Mouse (Mus musculus) embryo, embryonic 10.5 days (tissue): ENCODE results near the gene Sirt1.
A peak's percentile ranks its signal among the peaks of the same experiment; 100 is the strongest.
"Not testable (repeated sequence)": the region's sequence is repeated elsewhere in the genome, so short reads cannot be mapped to it uniquely, and the experiment has no call there.

Experiments
- DNase-seq: peaks from one replicate; pipeline ENCODE4 v3.0.0-alpha.2; 2015; ENCODE audit warnings: low spot score

Sirt1 gene

DNA sequence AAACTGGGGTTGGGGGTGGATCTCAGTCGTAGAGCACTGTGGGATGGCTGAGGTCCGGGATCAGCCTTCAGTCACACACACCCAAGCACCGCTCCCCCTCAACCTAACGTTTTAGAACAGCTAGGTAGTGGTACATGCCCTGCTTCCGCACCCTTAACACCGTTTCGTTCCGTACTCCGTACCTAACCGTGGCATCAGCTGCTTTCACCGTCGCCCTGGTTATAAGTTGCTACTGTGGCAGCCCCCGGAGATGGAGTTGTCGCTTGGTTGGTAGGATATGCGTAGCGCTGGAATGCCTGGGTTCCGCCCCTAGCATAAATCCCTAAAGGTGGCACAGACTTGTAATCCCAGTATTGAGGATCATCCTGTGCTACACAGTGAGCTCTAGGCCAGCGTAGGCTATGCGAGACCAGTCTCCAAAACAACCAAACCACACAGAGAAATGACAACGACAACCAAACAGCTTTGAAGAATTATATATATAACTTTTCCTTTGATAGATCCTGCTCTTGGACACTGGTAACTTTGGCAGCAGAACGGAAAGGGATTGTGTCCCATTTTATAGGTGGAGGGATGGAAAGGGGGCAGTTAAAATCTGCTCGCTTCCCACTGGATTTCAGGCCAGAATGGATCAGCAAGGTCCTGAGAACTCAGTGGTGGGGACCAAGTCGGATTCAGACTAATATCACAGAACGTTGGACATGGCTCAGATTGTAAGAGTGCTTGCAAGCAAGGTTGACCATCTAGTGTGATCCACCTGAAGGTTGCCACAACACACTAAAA is at the start of gene Sirt1:
TSS of gene Sirt1 (minus strand) at position 207 of the 783 bp plus-strand sequence.
- peak; percentile 35 for DNase-seq

DNA sequence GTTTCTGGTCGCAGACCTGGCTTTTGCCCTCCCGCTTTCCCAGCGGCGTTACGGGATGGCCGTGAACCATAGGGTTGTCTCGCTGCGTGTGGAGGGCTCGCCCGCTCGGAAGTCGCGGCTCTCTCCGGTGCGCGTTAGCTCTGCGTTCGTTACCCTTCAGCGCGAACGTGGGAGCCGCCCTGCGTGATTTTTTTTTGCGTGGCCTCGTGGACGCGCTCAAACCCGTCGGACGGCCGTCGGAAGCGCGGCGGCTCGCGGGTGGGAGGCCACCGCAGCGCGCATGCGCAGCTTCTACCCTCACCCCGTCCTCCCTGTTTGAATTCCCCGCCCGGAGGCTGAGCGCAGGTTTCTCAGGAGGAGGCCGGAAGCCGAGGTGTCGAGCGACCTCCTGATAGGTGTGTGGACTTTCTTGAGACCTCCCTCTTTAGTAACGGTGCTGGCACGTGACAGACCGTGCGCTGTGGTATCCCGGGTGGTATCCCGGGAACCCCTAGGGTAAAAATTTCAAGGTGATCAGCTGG is 48.3 kb upstream of the Sirt1 start, which contains the start of gene Ctnna3:
TSS of gene Ctnna3 (plus strand) at position 314 of the 521 bp plus-strand sequence.
- peak; percentile 94 for DNase-seq

DNA sequence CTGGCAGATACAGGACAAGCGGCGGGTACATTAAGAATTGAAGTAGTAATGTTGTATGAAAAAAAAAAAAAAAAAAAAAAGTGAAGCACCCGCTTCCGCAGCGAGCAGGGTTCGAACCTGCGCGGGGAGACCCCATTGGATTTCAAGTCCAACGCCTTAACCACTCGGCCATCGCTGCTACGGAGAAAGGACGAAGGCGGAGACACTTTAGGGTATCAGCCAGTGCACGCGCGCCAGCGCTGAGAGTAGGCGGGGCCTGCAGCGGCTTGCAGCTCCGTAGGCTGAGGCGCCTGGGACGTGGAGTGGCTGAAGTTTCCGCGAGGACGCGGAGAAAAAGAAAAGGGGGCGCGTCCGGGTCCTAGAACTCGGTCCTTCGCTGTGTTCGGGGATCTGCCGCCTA is 47.9 kb upstream of the Sirt1 start:
- peak; percentile 97 for DNase-seq

DNA sequence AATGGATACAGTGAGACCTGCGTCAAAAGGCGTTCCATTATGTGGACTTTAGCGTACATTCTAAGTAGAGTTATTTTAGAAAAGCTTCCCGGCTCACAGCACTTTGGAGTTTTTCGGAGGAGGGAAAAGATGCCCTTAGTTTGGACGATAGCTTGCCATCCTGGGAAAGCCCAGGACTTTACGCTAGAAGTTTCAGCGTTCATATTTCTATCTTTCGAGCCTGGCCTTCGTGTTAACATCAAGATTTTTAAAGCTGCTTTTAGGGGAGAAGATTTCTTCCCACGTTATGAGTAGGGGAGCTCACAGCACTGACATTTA is 47.5 kb upstream of the Sirt1 start:
- no peak for DNase-seq

DNA sequence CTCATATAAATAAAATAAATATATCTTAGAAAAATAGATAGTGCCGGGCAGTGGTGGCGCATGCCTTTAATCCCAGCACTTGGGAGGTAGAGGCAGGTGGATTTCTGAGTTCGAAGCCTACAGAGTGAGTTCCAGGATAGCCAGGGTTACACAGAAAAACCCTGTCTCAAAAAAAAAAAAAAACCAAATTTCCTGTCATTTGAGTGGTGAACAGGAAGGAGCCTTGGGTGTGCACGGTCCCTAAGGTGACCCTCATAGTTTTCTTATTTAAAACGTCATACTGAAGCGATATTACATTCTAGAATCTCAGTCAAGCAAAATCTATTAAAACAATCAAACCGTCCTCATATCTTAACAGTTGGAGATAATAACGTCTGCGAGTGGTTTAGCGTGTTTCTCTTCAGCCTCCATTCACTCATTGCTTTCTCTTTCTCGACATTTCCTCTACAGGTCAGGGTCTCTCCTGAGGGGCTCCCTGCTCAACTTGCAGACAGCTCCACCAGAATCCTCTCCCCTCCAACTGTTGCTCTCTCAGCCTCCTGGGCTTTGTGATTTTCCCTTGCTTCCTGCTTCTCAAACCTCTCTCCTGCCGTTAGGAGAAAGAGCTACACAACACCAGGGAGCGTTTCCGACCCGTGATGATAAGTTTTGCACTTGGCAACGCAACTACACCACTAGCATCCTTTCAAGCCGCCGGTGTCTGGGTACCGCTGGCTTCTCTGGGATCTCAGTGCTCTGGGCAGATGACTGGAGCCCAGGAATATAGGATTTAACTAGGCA is 46.9 kb upstream of the Sirt1 start:
- peak; percentile 70 for DNase-seq

DNA sequence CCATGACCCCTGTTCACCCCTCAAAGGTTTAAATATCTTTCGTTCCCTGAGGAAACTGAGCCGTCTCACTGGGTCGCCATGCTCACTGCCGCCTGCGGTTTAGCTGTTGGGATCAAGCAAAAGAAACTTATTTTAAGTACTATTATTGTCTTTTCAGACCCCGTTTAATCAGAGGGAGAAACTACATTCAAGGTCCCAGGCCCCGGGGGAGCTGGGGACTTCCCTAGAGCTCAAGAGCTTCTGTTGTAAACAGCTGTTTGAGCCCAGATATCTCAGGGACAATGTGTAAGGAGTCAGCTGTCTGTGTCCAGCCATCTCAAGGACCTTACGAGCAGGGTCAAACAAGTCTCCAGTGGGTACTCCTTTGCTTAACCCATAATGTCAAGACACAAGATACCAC is 45.6 kb upstream of the Sirt1 start:
- no peak for DNase-seq

DNA sequence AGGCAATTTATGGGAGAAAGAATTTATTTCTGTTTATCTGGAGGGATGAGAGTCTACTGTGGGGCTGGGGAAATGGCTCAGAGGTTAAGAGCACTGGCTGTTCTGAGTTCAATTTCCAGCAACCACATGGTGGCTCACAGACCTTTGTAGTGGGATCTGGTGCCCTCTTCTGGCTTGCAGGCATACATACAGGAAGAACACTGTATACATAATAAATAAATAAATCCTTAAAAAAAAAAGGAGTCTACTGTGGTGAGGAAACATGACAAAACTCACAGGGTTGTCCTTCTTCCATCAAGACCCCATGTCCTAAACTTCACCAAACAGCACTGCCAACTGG is 42.9 kb upstream of the Sirt1 start:
- peak; percentile 41 for DNase-seq

DNA sequence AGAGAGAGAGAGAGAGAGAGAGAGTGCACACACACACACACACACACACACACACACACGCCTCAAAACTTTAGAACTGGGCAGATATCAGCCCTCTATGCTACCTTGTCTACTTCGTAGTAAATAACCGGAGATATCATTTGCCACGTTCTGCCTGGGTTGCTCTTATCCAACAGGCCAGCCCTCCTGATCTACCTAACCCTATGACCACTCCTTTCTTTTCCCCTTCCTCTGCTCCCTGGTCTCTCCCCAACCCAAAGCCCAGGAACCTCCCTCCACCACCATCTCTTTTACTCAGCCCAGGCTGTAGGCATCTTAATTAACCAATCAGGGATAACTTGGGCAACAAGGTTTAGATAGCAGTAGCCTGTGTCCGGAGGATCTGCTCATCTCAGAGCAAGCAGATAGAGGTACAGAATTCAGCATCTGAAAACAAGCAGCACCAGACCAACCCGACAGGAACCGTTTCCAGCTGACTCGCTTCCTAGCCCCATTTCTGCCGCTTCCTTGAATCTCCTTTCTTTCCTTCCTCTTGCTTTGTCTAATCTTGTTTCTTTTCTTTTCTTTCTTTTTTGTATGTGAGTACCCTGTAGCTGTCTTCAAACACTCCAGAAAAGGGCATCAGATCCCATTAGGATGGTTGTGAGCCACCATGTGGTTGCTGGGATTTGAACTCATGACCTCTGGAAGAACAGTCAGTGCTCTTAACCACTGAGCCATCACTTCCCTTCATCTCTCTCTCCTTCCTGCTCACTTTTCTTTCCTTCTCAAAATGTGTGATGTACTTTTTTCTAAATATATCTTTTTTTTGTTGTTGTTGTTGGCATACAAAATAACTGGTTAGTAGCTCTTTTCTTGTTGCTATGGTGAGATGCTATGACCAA is 42.3 kb upstream of the Sirt1 start:
- DNase-seq = no peak

DNA sequence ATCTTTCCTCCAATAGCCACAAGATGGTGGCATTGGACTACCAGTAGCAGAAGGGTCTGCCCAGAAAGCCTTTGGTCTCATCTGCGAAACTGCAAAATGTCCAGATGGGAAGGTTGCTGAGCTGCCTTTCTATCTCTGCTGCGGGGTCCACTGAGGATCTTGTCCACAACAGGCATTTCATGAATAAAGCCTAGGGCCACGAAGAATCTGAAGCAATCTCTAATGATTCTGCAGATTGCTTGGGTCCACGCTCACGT is 41.2 kb upstream of the Sirt1 start:
- no peak for DNase-seq

DNA sequence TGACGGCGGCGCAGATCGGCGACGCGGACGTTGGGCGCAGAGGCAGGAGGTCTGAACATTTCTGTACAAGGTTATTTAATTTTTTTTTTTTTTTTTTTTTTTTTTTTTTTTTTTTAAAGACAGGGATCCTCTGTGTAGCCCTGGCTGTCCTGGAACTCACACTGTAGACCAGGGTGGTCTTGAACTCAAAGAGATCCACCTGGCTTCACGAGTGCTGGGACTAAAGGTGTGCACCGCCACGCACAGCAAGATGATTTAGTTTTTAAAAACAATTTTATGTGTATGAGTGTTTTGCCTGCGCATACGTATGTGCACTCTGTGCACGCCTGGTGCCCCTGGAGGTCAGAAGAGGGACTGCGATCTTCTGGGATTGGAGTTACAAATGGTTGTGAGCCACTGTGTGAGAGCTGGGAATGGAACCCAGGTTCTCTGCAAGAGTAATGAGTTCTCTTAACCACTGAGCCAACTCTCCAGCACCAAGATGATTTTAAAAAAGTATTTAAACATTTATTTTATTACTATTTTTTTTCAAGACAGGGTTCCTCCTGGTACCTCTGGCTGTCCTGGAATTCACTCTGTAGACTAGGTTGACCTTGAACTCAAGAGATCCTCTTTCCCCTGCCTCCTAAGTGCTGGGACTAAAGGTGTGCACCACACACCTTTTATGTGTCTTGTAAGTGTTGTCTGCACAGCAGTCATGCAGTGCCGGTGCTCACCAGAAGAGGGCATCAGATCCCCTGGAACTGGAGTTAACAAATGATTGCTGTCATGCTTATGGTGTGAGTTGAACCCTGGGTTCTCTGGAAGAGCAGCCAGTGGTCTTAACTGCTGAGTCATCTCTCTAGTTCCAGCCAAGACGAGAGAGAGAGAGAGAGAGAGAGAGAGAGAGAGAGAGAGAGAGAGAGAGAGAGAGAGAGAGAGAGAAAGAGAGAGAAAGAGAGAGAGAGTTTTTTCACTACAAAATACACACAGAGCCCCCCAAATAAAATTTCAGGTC is 40.5 kb upstream of the Sirt1 start, which contains the start of gene Gm7075:
TSS of gene Gm7075 (minus strand) at position 51 of the 997 bp plus-strand sequence.
- DNase-seq = peak; percentile 68

DNA sequence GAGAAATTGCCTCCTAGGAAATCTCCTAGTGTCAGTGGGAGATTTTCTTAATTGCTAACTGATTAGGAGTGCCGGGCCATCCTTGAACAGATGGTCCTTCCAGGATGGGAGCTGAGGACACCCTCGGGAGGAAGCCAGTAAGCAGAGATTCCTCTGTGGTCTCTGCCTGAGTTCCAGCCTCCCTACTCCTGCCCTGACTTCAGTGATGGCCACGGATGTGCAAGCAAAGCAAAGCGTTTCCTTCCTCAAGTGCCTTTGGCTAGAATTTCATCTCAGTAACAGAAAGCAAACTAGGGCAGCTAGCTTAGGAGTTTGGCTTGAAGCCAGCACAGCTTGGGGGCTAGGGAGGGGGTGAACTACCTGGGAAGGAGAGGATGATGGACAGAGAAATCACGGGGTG is 35.6 kb upstream of the Sirt1 start:
- no peak for DNase-seq

DNA sequence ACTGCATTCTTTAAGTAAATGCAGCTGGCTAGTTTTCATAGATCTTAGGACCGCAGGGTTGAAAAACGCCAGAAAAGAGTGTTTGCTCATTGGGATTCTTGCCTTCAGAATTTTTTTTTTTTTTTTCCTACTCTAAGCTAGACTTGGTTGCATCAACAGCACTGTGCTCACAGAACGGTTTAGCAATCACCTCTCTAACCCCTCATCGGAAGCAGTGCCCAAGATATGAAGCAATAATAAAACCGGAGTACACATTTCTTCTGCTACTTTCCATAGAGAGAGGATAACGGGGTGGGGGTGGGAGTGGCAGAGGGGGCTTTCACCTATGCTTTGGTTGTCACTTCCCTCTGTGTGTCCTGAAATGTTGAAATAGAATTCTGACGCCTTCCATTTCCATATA is 34.3 kb upstream of the Sirt1 start:
- no peak for DNase-seq

DNA sequence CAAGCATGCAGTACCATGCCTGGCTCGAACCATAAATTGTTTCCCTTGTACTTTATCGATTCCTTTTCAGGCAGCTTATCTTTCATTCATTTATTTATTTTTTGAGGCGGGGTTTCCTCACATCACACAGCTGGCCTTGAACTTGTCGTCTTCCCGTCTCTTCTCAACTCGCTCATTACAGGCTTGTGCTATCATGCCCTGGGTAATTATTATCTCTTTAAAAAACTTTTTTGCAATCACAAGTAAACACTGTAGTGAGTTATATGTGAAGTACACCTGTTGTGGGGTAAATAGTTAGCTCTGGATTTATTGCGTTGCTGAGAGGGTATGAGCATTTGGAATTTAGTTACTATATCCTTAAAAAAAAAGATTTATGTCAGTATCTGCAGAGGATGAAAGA is 33.8 kb upstream of the Sirt1 start:
- DNase-seq = no peak

DNA sequence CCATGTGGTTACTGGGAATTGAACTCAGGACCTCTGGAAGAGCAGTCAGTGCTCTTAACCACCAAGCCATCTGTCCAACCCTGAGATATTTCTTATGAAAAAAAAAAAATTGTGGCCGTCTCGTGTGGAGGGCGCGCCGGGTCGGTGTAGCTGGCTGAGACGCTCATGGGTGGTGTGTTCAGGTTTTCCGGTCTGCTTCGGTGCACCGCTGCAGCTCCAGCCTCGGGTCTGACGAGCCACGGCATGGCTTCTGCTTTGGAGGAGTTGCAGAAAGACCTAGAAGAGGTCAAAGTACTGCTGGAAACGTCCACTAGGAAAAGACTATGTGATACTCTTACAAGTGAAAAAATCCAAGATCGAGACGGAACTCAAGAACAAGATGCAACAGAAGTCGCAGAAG is 31.3 kb upstream of the Sirt1 start:
- no peak for DNase-seq

DNA sequence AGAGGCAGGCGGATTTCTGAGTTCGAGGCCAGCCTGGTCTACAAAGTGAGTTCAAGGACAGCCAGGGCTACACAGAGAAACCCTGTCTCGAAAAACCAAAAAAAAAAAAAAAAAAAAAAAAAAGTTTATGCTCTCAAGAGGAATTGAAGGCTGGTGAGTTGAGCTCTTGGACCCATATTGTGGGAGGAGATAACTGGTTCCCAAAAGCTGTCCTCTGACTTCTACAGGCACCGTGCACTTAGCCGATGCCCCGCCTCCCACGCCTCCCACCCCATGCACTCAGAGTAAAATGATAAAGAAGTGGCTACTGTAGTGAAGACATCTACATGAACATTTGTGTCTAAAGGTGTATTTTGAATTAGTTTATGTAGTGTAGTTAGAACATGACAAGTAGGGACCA is 30.2 kb upstream of the Sirt1 start:
- DNase-seq = not testable (repeated sequence)

DNA sequence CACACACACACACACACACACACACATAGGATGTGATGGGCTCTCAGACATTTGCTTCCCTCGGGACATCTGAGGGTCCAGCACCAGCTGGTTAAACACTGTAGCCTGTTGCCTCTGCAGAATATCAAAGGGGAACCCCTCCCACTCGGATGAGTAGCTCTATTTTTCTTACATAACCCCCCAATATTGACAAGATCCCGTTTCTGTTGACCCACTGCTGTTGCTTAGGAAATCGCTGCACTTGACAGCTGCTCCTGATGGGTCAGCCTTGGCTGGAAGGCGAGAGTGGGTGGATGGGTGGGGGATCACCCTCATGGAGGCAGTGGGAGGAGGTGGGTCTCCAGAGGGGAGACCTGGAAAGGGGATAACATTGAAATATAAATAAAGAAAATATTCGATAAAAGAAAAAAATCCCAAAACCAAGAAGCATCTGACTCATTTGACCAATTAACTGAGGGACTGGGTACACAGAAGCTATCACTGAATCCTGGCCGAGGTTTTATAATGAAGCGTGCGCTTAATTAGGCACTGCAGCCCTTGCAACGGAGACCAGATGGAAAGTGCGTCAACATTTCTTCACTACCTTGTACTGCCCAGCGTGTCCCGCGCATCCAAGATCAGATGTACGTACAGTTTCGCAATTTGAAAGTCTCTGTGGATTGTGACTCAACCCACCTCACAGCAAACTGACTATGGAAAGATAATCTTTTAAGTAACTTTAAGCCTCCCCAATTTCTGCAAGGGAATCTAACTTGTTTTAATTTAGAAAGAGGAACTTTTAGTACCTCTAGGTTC is 28.9 kb upstream of the Sirt1 start:
- DNase-seq = peak; percentile 25

DNA sequence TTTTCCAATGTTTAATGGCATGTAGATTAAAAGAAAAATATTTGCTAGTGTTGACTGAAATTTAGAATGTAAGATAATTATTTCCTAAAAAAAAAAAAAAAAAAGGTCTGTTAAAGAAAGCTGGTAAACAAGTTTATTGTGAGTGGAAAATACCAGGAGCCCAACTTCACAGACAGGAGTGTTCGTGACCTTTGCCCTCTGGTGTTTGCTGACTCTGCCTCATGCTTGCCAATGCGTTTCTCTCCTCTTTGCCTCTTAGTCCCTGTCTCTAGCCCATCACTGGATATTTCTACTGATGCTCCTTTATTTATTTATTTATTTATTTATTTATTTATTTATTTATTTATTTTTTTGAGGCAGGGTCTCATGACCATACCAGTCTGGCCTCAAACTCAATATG is 22.1 kb upstream of the Sirt1 start:
- DNase-seq = no peak

DNA sequence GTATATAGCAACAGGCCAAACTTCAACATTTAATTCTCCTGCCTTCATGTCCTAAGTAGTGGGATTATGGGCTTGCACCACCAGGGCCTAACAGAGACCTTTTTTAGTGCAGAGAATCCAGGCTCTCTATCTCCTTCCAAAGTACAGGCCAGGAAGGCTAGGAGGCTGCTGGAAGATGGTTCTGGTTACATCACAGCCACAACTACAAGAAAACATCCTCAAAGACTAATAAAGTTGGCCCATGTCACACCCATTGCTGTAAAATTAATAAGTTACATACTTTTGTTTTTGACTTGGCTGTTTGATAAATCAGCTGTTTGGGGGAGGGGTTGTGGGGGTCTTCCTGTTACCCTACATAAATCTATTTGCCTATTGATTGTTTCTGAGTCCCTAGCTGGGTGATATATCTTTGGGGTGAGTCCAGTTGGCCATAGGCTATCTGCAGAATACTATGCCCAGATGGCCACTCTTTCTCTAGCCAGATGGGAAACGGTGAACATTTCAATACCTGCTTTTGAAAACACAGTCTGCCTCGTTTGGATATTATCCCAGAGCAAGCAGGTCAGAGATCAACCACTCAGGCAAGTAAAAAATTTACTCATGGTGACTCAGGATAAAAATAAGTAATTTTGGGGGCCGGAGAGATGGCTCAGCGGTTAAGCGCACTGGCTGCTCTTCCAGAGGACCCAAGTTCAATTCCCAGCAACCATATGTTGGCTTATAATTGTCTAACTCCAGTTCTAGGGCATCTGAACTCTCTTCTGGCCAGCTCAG is 21.4 kb upstream of the Sirt1 start:
- no peak for DNase-seq

DNA sequence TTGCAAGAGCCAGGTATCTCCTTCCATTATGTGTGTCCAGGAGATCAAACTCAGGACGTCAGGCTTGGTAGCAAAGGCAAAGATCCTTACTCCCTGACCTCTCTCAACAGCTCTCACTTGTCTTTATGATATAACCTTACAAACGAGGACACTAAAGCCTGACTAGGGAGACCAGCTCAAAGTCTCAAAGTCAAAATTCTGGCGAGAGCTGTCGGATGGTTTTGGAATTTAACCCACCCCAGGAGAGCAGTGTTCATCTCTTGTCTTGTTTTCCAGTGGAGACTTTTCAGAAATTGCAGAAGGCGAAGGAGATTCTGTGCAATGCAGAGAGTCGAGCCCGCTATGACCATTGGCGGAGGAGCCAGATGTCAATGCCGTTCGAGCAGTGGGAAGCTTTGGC is 15.5 kb upstream of the Sirt1 start:
- no peak for DNase-seq

DNA sequence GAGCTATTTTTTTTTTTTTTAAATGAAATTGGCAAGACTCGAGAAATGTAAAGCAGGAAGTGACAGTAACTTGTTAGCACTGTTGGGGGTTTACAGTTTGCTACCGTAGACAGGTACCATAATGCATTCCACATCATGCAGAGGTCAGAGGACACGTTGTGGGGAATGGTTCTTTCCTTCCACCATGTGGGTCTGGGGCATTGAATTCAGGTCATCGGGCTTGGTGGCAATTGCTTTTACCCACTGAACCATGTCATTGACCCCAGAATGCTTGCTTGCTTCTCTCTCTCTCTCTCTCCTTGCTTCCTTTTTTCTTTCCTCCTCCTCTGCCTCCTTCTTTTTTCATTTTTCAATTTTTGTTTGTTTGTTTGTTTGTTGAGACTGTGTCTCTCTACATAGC is 7.4 kb upstream of the Sirt1 start:
- DNase-seq = no peak
